Mouse (Mus musculus): ENCODE data around the gene Cdh16.
A peak's percentile ranks its signal among the peaks of the same experiment; 100 is the strongest.

Cdh16 gene

DNA sequence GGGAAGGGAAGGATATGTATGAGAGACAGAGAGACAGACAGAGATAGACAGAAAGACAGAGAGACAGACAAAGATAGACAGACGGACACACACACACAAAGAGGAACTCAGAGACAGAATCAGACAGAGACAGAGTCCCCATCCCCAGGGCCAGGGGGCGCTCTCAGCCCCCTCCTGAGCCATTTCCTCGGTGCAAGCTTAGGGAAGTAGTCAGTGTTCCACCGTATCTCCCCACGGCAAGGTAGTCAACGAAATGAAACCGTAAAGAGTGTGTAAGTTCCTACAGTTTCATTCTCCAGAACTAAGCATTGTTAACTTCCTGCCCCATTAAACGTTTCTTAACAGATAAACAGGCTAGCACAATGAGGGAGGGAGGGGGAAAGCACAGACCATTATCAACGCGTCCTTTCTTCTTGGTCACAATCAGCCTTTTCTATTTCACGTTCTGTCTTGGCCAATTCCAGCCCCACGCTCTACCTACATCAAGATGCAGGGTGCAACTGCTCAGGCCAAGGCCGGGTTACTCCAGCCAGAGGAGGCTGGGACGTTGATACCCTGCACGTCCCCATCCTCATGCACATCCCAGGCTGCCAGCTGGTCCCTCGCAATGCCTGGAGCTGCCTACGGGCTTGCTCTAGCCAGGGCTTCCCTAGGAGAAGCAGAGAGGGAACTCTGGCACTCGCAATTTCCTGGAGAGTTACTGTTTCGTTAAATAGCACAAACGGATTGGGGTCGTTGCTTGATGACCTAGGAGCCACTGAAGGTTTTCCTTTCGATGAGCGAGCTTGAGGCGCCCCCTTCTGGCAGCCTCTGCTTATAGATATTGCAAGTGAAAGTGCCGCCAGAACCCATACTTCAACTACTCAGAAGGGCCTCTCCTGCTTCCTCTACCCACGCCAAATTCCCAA, 53.5 kb downstream of the Cdh16 start:
- DNase-seq (ENCODE audit: low spot score) = peak; percentile 95

- peak; percentile 50 for DNase-seq (ENCODE audit: low spot score)
These were observed 54.6 kb downstream of the Cdh16 start for GRCm38 (mm10) chr8:104569559-104569958.

DNA sequence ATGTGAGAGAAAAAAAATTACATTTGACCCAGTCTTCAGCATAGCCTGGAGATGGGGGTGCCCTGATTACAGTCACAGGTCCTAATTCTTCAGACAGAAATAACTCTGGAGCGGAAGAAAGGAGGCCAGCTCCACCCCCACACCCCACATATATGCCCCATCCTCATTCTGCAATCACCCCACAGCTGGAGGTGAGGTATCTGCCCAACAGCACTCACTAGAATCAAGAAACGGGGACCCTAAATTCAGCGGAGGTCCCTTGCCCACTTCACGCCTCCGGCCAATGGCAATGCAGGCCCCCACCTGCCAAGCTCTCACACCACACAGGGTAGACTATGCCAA, 58.8 kb downstream of the Cdh16 start:
- DNase-seq (ENCODE audit: low spot score) = no peak

GRCm38 (mm10) chr8:104564633-104565456, 59.4 kb downstream of the Cdh16 start:
- peak; percentile 93 for DNase-seq (ENCODE audit: low spot score)

DNA sequence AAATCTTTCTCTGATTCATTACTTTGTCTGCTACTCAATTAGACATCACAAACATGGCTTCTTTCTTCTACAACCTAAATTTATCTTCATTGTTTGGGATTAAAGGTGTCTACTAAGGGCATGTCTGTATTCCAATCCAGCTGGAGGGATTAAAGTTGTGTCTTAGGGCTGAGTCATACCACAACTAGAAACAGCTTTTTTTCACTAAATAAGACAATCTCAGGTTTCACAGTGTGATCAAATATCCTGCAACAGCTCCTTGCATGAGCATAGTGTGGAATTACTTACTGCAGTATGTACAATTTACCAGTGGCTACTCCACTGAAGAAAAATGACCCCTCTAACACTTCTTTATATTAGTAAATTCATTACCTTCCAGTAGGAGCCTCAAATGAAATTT, 63.5 kb downstream of the Cdh16 start:
- no peak for DNase-seq (ENCODE audit: low spot score)

- DNase-seq (ENCODE audit: low spot score) = no peak
These were observed 67.0 kb downstream of the Cdh16 start for GRCm38 (mm10) chr8:104557226-104557625.

DNA sequence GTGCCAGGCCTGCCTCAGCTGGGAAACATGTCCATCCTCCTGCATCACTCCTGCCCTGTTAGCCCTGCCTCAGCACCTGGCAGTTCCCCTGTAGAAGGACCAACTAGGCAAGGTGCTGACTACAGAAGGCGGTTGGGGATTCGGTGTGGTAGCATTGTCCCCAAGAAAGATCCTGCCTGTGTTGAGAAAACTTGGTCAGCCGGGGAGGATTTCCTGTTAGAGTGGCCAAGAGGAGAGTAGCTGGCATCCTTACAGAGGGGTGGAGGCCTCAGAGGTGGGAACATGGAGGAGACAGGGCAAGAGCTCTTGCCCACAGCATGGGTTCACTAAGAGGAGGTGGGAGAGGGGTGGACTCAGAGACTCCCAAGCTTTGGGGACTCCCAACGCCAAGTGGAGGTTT, 69.0 kb downstream of the Cdh16 start:
- DNase-seq (ENCODE audit: low spot score) = no peak
